Mouse (Mus musculus) heart, embryonic 15.5 days (tissue): ENCODE measurements at regions not wholly inside any gene's neighbourhood (a gene's known extent, or its start where the extent isn't known, plus 50 kb on each side); places are given as distances from the start of the nearest gene placed in this dataset.
"Not testable (repeated sequence)": the region's sequence is repeated elsewhere in the genome, so short reads cannot be mapped to it uniquely, and the experiment has no call there.

ENCODE experiments used
- ATAC-seq: fragments of 200-750 bp; cut with Nextera tagmentation; replicated peaks from 2 replicates; pipeline ENCODE4 v1.8.0; 2017; ENCODE audit warnings: low read depth, moderate TSS enrichment; ENCODE audit not compliant: insufficient number of reproducible peaks, insufficient read depth, low FRiP score
- H3K27ac ChIP-seq: fragments of 300-500 bp; sonication (generic); 2 replicates; pipeline ENCODE4 v1.5.1; 2015; ENCODE audit warnings: mild to moderate bottlenecking, inconsistent platforms
- H3K27me3 ChIP-seq: fragments of 300-500 bp; sonication (generic); 2 replicates; pipeline ENCODE4 v1.6.1; 2015; ENCODE audit warnings: inconsistent platforms
- H3K36me3 ChIP-seq: fragments of 300-500 bp; sonication (generic); 2 replicates; pipeline ENCODE4 v1.6.1; 2015; ENCODE audit warnings: mild to moderate bottlenecking, inconsistent platforms
- H3K4me1 ChIP-seq: fragments of 300-500 bp; sonication (generic); replicated peaks from 2 replicates; pipeline ENCODE4 v1.6.1; 2015; ENCODE audit warnings: inconsistent platforms
- H3K4me2 ChIP-seq: fragments of 300-500 bp; sonication (generic); 2 replicates; pipeline ENCODE4 v1.6.1; 2015; ENCODE audit warnings: inconsistent platforms, mild to moderate bottlenecking, moderate library complexity
- H3K4me3 ChIP-seq: fragments of 300-500 bp; sonication (generic); 2 replicates; pipeline ENCODE4 v1.5.1; 2015; ENCODE audit warnings: mild to moderate bottlenecking, inconsistent platforms
- H3K9ac ChIP-seq: fragments of 300-500 bp; sonication (generic); 2 replicates; pipeline ENCODE4 v1.6.1; 2015; ENCODE audit warnings: mild to moderate bottlenecking, inconsistent platforms
- H3K9me3 ChIP-seq: fragments of 300-500 bp; sonication (generic); replicated peaks from 2 replicates; pipeline ENCODE4 v1.6.1; 2016; ENCODE audit warnings: inconsistent platforms
- WGBS: fragments of 180-500 bp; shearing (Covaris S2); methylation state at CpG from one replicate; pipeline ENCODE4 v1.1.7; 2015; ENCODE audit warnings: mixed read lengths; 5-methylcytosine and 5-hydroxymethylcytosine counted together

- Histone ChIP-seq H3K36me3 (no peaks in the 10 kb centered on the region), H3K27ac (no peak overlapping the region), H3K4me3 (no peak overlapping the region), H3K4me1 (peaks cover 2% of the 10 kb centered on the region; the same call in 1 of the 2 replicates), H3K27me3 (no peaks in the 10 kb centered on the region), H3K4me2 (no peak overlapping the region), H3K9ac (no peak overlapping the region), H3K9me3 (no peaks in the 10 kb centered on the region)
- ATAC-seq: no peak
- 44% methylated on average over 7 of the region's 7 CpGs for WGBS
These were observed 487.0 kb downstream of the Lmo7 start for GRCm38 (mm10) chr14:102216581-102217368.

DNA sequence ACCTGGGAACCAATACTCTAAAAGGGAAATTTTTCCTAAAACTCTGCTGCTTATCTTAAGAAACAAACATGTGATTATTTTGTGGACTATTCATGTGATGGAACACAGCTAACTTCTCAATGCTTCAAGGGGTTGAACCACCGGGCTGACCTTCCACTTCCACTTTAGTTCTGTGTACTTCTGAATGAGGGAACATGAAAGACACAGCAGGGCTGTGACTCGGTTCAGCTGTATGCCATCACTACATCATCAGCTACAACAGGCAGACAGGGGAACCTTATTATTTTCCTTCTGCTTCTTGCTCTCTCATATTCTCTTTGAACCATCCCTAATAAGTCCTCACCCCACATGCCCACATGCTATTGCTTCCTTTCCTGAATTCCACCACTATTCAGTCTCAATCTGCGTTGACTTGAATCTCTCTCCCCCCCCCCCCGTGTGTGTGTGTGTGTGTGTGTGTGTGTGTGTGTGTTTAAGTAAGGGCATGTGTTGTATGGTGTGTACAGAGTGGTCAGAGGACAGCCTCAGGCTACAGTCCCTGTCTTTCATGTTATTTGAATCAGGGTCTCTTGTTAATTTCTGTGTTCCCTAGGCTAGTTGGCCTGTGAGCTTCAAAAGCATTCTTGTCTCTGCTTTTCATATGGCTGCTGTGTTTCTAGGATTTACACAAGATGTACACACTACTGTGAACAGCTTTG is 485.7 kb downstream of the Lmo7 start:
- Histone ChIP-seq H3K27me3 (no peaks in the 10 kb centered on the region), H3K27ac (no peak overlapping the region)
- ATAC-seq: no peak

DNA sequence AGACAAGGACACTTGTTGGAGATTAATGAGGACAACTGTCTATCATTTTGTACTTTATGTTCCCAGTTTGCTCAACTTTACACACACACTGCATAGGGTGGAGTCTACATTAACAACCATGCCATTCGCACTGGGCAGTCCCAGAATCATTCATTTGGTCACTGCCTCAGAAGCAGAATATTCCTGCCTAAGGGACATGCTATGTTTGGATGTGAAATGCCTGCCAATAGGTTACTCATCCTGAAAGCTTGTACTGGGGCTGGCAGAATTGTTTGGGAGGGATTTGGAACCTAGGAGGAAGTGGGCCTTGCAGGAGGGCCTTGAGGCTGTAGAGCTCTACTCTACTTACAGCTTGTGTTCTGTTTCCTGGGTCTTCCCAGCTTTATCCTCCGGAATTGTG is 482.3 kb downstream of the Lmo7 start:
- Histone ChIP-seq H3K27me3 (no peaks in the 10 kb centered on the region), H3K27ac (no peak overlapping the region), H3K4me2 (no peak overlapping the region), H3K36me3 (no peaks in the 10 kb centered on the region), H3K4me1 (peaks cover 8% of the 10 kb centered on the region), H3K9me3 (no peaks in the 10 kb centered on the region), H3K9ac (no peak overlapping the region), H3K4me3 (no peak overlapping the region)
- no peak for ATAC-seq
- 90% methylated on average over 2 of the region's 2 CpGs for WGBS

More for the DNA sequence above, 485.7 kb downstream of the Lmo7 start:
- no peaks in the 10 kb centered on the region for H3K36me3 ChIP-seq
- no peaks in the 10 kb centered on the region for H3K9me3 ChIP-seq
- WGBS: 75% methylated on average over 3 of the region's 4 CpGs
- H3K4me3 ChIP-seq: no peak overlapping the region
- no peak overlapping the region for H3K9ac ChIP-seq
- H3K4me2 ChIP-seq: no peak overlapping the region
- H3K4me1 ChIP-seq: peaks cover 2% of the 10 kb centered on the region; the same call in 1 of the 2 replicates

GRCm38 (mm10) chr14:102204881-102205671 is 475.3 kb downstream of the Lmo7 start:
- Histone ChIP-seq H3K9me3 (no peaks in the 10 kb centered on the region), H3K27me3 (no peaks in the 10 kb centered on the region), H3K4me1 (peaks cover 6% of the 10 kb centered on the region; the same call in 1 of the 2 replicates), H3K4me3 (no peak overlapping the region), H3K36me3 (no peaks in the 10 kb centered on the region), H3K4me2 (no peak overlapping the region), H3K9ac (no peak overlapping the region), H3K27ac (no peak overlapping the region)
- no peak for ATAC-seq
- WGBS: 86% methylated on average over 10 of the region's 10 CpGs

- H3K9me3 ChIP-seq: no peaks in the 10 kb centered on the region
- no peak for ATAC-seq
- WGBS: 79% methylated on average over 6 of the region's 6 CpGs
- H3K4me2 ChIP-seq: no peak overlapping the region
- no peak overlapping the region for H3K4me3 ChIP-seq
- H3K4me1 ChIP-seq: no peaks in the 10 kb centered on the region
- no peaks in the 10 kb centered on the region for H3K27me3 ChIP-seq
- H3K9ac ChIP-seq: no peak overlapping the region
- H3K36me3 ChIP-seq: no peaks in the 10 kb centered on the region
- no peak overlapping the region for H3K27ac ChIP-seq
These were observed 469.7 kb downstream of the Lmo7 start for GRCm38 (mm10) chr14:102199430-102199829.

GRCm38 (mm10) chr14:102190786-102191185 is 461.0 kb downstream of the Lmo7 start:
- H3K9ac ChIP-seq: no peak overlapping the region
- ATAC-seq: no peak
- WGBS: 29% methylated on average over 1 of the region's 1 CpGs

GRCm38 (mm10) chr14:102181269-102181668 is 451.5 kb downstream of the Lmo7 start:
- H3K36me3 ChIP-seq: no peaks in the 10 kb centered on the region
- H3K27me3 ChIP-seq: no peaks in the 10 kb centered on the region
- H3K27ac ChIP-seq: no peak overlapping the region
- no peaks in the 10 kb centered on the region for H3K4me1 ChIP-seq
- H3K9ac ChIP-seq: no peak overlapping the region
- H3K9me3 ChIP-seq: no peaks in the 10 kb centered on the region
- no peak overlapping the region for H3K4me3 ChIP-seq
- no peak for ATAC-seq
- WGBS: 71% methylated on average over 3 of the region's 3 CpGs
- H3K4me2 ChIP-seq: no peak overlapping the region

More at GRCm38 (mm10) chr14:102190786-102191185, 461.0 kb downstream of the Lmo7 start:
- no peaks in the 10 kb centered on the region for H3K9me3 ChIP-seq
- no peaks in the 10 kb centered on the region for H3K27me3 ChIP-seq
- peaks cover 4% of the 10 kb centered on the region; the same call in 1 of the 2 replicates for H3K4me1 ChIP-seq
- no peak overlapping the region for H3K4me3 ChIP-seq
- no peaks in the 10 kb centered on the region for H3K36me3 ChIP-seq
- H3K4me2 ChIP-seq: no peak overlapping the region
- no peak overlapping the region for H3K27ac ChIP-seq

DNA sequence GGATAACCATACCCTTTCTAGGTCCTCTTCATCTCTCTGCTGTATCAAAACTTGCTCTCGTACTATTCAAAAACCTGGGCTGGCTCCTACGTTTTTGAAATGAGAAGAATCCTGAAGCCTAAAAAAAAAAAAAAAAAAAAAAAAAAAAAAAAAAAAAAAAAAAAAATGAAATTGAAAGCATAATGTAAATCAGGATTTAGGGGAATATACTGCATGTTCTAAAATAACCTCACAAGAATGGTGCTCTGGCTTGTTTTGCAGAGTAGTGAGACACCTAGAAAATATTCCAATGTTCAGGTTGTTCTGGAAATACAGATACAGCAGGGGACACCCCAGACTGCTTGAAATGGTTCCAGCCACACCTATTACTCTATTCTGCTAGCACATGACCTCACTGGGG is 442.0 kb downstream of the Lmo7 start:
- no peaks in the 10 kb centered on the region for H3K27me3 ChIP-seq
- no peak for ATAC-seq
- H3K36me3 ChIP-seq: no peaks in the 10 kb centered on the region
- H3K9me3 ChIP-seq: no peaks in the 10 kb centered on the region
- no peak overlapping the region for H3K4me3 ChIP-seq
- no peaks in the 10 kb centered on the region for H3K4me1 ChIP-seq
- 67% methylated on average over 2 of the region's 2 CpGs for WGBS
- H3K27ac ChIP-seq: no peak overlapping the region
- H3K4me2 ChIP-seq: no peak overlapping the region
- H3K9ac ChIP-seq: no peak overlapping the region

DNA sequence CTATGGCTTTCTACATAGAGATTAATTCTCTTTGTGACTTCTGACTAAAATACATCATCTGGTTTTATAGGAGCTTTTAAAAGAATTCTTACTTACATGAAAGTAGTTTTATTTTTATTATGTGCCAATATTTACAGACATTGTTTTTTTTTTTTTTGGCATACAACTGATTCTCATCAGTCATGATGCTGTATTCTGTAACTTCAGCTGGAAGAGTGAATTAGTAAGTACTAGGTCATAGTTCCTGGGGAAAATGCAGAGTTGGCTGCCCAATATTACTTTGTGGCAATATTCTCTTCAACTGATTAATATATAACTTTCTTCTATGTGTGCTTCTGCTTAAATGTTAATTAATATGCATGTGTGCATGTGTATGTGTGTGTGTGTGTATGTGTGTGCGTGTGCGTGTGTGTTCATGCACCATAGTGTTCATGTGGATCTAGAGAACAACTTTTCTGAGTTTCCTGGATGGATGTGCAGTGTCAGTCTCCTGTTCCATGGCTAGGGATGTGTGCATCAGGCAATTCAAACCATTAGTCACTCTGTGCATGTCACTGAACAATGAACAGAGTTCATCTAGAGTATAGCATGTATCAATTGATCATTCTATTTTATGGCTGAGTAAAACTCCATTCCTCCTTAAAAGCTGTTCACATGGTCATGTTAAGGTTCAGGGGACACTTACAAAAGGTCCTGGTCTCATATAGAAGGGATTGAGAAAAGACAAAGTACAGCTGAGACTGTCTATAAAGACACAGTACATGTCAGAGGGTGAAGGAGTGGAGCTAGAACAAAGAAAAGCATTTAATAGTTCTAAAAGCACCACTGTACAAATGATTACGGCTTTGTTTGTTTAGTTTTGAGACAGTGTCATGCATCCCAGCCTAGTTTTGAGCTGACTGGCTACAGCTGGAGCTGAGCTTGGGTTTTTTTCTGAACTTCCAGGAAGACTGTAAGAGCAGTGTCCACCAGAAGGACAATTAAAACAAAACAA is 431.8 kb downstream of the Lmo7 start:
- no peaks in the 10 kb centered on the region for H3K4me1 ChIP-seq
- H3K27ac ChIP-seq: no peak overlapping the region
- no peak overlapping the region for H3K9ac ChIP-seq
- H3K27me3 ChIP-seq: no peaks in the 10 kb centered on the region
- 68% methylated on average over 3 of the region's 3 CpGs for WGBS
- H3K4me3 ChIP-seq: no peak overlapping the region
- no peak for ATAC-seq
- no peaks in the 10 kb centered on the region for H3K9me3 ChIP-seq
- H3K4me2 ChIP-seq: no peak overlapping the region
- H3K36me3 ChIP-seq: no peaks in the 10 kb centered on the region

DNA sequence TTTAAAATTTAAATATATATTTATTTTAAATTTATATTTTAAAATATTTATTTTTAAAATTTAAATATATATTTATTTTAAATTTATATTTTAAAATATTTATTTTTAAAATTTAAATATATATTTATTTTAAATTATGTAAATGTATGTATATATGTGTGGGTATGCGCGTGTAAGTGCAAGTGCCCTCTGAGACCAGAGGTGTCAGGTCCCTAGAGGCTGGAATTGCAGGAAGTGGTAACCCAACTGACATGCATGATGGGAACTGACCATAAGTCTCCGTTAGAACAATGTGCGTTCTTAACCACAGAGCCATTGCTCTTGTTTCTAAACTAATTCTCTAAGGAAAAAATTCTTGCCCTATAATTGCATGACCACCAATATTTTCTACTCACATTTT is 420.7 kb downstream of the Lmo7 start:
- not testable (repeated sequence) for ATAC-seq, H3K27ac ChIP-seq, H3K4me3 ChIP-seq, H3K9me3 ChIP-seq, H3K4me1 ChIP-seq, H3K9ac ChIP-seq, H3K36me3 ChIP-seq, H3K4me2 ChIP-seq, H3K27me3 ChIP-seq
- 92% methylated on average over 4 of the region's 4 CpGs for WGBS
